Mouse (Mus musculus): ENCODE data around the gene Tsc1.

GRCm38 (mm10) chr2:28639794-28640193 is 1.2 kb upstream of the Tsc1 start:
- TF ChIP-seq CTCF (IDR thresholded peaks at IDR 0.05; ENCODE audit: borderline replicate concordance, insufficient read depth, low read length) (no peak), POLR2A (IDR thresholded peaks at IDR 0.05; ENCODE audit: low read depth, low read length) (no peak)
